Mouse (Mus musculus) MN1 (cell line): Measurements from ENCODE around the gene Dand5.
A peak's percentile ranks its signal among the peaks of the same experiment; 100 is the strongest.

Experiments used
- DNase-seq: peaks from one replicate; pipeline ENCODE4 v3.0.0-alpha.2; 2016; ENCODE audit warnings: low spot score

Dand5 gene

GRCm38 (mm10) chr8:84822723-84823122 lies at the start of gene Dand5:
Gene Dand5, minus strand, starts transcription at chr8:84822823.
- no peak for DNase-seq

DNA sequence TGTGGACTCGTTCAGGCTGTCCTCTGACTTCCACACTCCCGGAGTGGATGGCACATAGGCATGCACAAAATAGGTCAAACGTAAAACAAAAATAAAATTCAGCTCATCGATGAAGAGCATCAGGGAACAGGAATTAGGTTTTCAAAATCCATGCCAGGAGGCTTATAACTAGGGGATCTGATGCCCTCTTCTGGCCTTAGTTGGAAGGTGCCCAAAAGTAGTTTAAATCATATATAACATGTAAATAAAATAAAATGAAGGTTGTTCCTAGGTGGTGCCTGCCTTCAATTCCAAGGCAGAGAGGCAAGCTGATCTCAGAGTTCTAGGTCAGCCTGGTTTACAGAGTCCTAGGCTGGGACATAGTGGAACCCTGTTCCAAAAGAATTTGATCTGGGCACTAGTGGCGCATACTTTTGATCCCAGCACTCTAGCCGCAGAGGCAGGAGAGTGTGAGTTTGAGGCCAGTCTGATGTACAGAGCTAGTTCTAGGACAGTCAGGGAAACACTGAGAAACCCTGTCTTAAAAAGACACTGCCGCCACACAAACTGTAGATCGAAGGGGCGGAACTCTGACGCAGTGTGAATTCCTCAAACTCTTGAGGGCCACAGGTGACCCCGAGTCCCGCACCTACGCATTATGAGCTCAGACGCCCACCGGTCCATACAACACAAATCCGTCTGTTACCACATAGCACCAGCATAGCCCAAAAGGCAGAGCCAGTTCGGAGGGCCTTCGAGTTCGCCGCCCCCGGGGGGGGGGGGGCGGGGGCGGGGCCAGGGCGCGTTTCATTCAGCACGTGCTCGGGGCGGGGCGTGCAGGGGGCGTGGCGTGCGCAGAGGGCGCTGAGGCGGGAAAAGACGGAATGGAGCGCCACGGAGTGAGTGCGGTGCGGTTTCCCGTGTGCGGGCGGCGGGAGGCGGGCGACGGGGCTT lies 49.0 kb upstream of the Dand5 start, which contains the start of gene Syce2:
Syce2 (plus strand) TSS at position 736 of the 933 bp plus-strand sequence.
- peak; percentile 59 for DNase-seq

DNA sequence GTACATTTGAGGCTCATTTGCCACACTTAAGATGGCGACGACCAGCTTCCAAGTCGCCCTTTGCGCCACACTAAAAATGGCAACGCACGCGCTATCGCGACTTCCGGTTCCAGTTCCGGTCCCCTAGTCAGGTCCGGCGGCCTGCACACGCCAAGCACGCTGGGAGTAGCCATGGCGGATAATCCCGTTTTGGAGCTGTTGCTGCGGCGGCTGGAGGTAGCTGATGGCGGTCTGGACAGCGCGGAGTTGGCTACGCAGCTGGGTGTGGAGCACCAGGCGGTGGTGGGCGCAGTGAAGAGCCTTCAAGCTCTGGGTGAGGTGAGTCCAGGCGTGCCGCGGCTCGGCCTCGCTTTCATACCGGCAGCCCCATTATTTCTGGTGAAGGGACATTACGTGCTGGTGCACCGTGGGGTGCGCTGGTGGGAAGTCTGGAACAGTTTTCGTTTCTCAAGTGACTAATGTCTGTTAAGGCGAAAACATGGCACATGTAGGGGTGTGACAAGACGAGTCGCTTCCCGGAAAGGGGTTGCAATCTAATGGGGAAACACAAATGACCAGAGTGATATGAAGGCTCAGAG lies 34.3 kb upstream of the Dand5 start, which contains the start of gene Farsa:
Farsa (plus strand) TSS at position 126 of the 578 bp plus-strand sequence.
- DNase-seq, result peak; percentile 97

DNA sequence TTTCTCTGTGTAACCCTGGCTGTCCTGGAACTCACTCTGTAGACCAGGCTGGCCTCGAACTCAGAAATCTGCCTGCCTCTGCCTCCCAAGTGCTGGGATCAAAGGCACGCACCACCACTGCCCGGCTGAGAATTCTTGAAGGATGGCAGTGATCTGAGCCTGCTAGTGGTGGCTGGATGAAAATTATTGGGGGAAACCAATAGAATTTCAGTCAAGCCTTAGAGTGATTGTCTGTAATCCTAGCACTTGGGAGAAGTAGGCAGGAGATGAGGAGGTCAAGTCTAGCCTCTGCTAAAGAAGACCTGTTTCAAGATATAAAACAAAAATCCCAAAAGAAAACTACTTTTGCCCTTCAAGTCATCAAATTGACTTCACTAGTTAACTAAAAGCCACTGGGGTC lies 33.8 kb upstream of the Dand5 start:
- no peak for DNase-seq

GRCm38 (mm10) chr8:84847684-84848435 lies 25.2 kb upstream of the Dand5 start:
- peak; percentile 39 for DNase-seq

GRCm38 (mm10) chr8:84846722-84847572 lies 24.3 kb upstream of the Dand5 start, which contains the start of gene Calr:
Gene Calr, minus strand, starts transcription at chr8:84846934.
- peak; percentile 100 for DNase-seq

DNA sequence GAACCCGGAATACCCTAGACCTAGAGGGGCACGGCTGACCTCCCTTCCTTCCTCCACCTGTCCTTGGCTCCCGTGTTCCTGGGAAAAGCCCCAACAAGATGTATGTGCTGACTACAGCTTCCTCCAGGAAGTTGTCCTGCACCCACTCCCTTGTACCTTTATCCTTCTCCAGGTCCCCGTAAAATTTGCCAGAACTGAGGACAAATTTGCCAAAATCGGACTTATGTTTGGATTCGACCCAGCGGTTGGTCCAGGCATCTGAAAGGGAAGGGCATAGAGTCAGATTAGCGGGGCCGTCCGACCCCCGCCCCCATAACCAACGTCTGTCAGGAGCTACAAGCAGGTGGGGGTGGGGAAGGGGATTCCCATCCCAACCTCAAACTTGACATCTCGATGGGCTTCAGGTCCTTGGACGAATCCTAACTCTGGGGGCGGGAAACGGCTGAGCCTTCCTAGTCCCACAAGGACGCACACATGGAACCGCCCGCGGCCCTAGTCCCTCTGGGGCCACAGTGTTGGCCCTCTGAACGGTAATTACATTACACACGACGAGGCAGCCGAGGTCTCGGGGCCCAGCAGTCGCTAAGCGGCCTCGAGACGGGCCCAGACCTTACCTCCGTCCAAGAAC lies 23.6 kb upstream of the Dand5 start:
- DNase-seq, result no peak

- DNase-seq, result peak; percentile 85
These were observed 22.9 kb upstream of the Dand5 start for GRCm38 (mm10) chr8:84845355-84846093.

GRCm38 (mm10) chr8:84844397-84845070 lies 21.9 kb upstream of the Dand5 start:
- DNase-seq, result peak; percentile 48

DNA sequence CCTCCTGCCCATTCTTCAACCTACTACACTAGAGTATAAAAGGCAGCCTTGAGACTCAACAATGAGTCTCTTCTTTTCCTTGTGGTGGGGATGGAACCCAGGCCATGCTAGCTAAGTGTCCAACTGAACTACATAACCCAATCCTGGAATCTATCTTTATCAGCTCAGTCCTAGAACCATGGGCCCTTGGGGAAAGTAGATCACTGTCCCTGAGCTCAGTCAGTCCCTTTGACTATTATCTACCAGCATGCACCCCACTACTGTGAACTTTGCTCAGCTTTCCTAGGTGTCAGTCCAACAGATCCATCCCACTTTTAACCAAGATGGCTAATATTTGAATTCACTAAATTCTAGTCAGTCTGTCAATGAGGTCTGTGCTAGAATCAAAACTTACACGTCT lies 18.9 kb upstream of the Dand5 start:
- DNase-seq, result no peak

GRCm38 (mm10) chr8:84840248-84840999 lies 17.8 kb upstream of the Dand5 start, which contains the start of gene Rad23a:
Gene Rad23a, minus strand, starts transcription at chr8:84840665.
- peak; percentile 98 for DNase-seq

DNA sequence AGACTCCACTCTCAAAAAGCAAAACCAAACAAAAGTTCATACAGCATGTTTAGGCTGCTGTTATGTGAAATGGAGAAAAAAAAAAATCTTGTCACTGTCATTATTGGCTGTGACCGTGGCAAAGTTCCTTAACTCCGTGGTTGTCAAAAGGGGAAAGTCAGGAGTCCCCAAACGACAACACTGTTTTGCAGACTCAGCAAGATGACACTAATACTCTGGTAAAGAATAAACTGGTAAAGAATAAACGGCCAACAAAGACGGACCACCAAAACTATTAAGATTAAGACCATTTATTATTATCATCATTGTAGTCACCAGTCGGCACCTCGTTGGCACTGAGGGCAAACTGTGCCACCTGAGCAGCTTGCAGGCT lies 17.2 kb upstream of the Dand5 start:
- no peak for DNase-seq

GRCm38 (mm10) chr8:84839411-84839810 lies 16.8 kb upstream of the Dand5 start:
- DNase-seq, result no peak

GRCm38 (mm10) chr8:84838513-84838912 lies 15.9 kb upstream of the Dand5 start:
- DNase-seq, result no peak

DNA sequence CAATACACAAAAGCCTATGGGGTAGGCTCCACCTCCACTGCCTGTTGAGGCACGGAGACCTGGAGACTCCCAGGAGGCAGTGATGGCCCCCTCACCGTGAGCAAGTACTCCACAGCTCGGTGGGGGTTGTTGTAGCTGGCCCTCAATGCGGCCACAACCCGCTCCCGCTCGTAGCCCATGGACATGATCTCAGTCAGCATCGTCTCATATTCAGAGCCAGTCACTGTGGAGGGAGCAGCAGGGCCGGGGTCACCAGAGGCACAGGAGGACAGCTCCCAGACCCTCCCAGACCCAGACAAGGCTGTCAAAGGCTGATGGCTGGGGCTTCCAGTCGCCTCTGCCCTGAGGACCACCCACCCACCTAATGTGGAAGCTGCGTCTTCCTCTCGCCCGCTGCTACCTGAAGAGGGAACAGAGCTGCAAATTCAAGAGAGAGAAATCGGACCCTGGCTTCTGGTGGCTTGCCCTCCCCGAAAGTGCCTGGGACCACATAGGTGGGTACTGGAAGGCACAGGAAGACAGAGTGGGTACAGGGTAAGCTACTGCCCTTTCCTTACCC lies 15.4 kb upstream of the Dand5 start:
- DNase-seq, result no peak

DNA sequence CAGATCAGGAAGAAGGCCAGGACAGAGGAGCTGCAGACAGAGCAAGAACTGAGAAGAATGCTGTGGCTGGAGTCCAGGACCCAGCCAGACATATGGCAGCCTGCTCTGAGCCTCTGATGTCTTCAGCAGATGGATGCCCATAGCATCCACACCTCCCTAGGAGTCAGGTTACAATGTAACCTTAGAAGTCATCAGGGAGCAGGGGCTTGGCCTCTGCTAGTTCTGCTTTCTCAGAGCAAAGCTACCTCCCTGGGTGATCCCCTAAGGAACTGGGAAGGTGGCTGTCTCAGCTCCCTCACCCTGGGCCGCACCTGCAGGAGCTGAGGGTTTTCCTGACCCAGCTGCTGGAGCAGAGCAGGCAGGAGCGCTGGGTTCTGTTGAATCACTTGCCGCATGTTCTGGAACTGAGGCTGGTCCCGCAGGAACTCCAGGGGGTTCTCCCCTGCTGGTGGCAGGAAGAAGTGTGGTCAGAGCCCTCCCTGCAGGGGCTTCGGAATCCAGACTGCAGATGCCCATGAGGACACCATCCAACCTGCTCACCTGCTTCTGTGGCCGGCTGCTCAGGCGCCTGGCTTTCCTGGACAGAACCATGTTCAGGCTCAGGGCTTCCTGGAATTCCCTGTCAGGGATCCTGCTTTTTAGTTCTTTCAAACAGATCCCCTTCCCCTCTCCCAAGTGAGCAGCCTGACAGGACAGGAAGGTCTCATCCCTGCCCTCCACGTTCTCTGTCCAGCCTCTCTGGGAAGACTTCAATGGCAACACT lies 14.7 kb upstream of the Dand5 start:
- DNase-seq, result peak; percentile 71
